Mouse (Mus musculus) stomach, embryonic 14.5 days (tissue): ENCODE results near the gene Topaz1. TPM values are rescaled to one million over a fixed set of nuclear protein-coding genes. Genes with fewer than 3 reads are reported as not detected.
A peak's percentile ranks its signal among the peaks of the same experiment; 100 is the strongest.

ENCODE experiments used
- ATAC-seq: fragments of 200-750 bp; cut with Nextera tagmentation; 2 replicates; pipeline ENCODE4 v1.8.0; 2017; ENCODE audit warnings: low read depth, moderate TSS enrichment; ENCODE audit not compliant: insufficient number of reproducible peaks, insufficient read depth, low FRiP score
- H3K27ac ChIP-seq: fragments of 300-500 bp; sonication (generic); 2 replicates; pipeline ENCODE4 v1.5.1; 2014; ENCODE audit warnings: mild to moderate bottlenecking, low read length, moderate library complexity, mixed read lengths
- H3K27me3 ChIP-seq: fragments of 300-500 bp; sonication (generic); 2 replicates; pipeline ENCODE4 v1.6.1; 2014; ENCODE audit warnings: low read length, control low read depth, mixed read lengths; ENCODE audit not compliant: control insufficient read depth, insufficient read depth
- H3K36me3 ChIP-seq: fragments of 300-500 bp; sonication (generic); 2 replicates; pipeline ENCODE4 v1.6.1; 2014; ENCODE audit warnings: mild to moderate bottlenecking, control low read depth, low read length, moderate library complexity, mixed read lengths; ENCODE audit not compliant: control insufficient read depth, insufficient read depth
- H3K4me1 ChIP-seq: fragments of 300-500 bp; sonication (generic); 2 replicates; pipeline ENCODE4 v1.6.1; 2014; ENCODE audit warnings: low read length, control low read depth, mixed read lengths; ENCODE audit not compliant: control insufficient read depth, insufficient read depth
- H3K4me2 ChIP-seq: fragments of 300-500 bp; sonication (generic); replicated peaks from 2 replicates; pipeline ENCODE4 v1.6.1; 2014; ENCODE audit warnings: low read depth, low read length, control low read depth
- H3K4me3 ChIP-seq: fragments of 300-500 bp; sonication (generic); 2 replicates; pipeline ENCODE4 v1.5.1; 2014; ENCODE audit warnings: low read depth, low read length, control low read depth
- H3K9ac ChIP-seq: fragments of 300-500 bp; sonication (generic); replicated peaks from 2 replicates; pipeline ENCODE4 v1.6.1; 2014; ENCODE audit warnings: low read depth, mild to moderate bottlenecking, control low read depth, low read length, moderate library complexity, mixed read lengths
- H3K9me3 ChIP-seq: fragments of 300-500 bp; sonication (generic); 2 replicates; pipeline ENCODE4 v1.6.1; 2016; ENCODE audit warnings: low read depth, low read length, control low read depth; ENCODE audit not compliant: control insufficient read depth
- WGBS: fragments of 180-500 bp; shearing (Covaris S2); extraction: QIAGEN DNeasy Blood & Tissue Kit; methylation state at CpG from one replicate; pipeline ENCODE4 v1.1.7; 2014; 5-methylcytosine and 5-hydroxymethylcytosine counted together
- polyA plus RNA-seq: library from polyadenylated mRNA; unstranded; fragments of >200 nt; fragmentation: Nextera tagmentation; extraction: Ambion mirVana; gene quantifications from 2 replicates; pipeline ENCODE4 v1.2.1, GENCODE M21; 2014

The Topaz1 gene
- polyA plus RNA-seq, 1 experiment from 2014 or later: 0.06 TPM

DNA sequence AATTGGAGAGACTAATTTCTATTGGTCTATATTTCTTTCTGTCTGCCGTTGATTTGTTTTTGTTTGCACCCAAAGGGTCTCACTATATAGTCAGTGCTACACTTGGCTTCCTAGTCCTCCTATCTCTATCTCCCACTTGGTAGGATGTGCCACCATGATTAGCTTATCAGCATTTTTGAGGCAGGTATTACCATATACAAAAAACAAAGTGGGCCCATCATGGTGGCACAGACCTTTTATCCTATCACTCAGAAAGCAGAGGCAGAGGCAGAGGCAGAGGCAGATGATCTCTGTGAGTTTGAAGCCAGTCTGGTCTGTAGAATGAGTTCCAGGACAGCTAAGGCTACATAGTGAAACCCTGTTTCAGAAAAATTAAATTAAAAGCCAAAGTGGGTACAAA, 39.4 kb downstream of the Topaz1 start:
- H3K9ac ChIP-seq: no peak overlapping the region

DNA sequence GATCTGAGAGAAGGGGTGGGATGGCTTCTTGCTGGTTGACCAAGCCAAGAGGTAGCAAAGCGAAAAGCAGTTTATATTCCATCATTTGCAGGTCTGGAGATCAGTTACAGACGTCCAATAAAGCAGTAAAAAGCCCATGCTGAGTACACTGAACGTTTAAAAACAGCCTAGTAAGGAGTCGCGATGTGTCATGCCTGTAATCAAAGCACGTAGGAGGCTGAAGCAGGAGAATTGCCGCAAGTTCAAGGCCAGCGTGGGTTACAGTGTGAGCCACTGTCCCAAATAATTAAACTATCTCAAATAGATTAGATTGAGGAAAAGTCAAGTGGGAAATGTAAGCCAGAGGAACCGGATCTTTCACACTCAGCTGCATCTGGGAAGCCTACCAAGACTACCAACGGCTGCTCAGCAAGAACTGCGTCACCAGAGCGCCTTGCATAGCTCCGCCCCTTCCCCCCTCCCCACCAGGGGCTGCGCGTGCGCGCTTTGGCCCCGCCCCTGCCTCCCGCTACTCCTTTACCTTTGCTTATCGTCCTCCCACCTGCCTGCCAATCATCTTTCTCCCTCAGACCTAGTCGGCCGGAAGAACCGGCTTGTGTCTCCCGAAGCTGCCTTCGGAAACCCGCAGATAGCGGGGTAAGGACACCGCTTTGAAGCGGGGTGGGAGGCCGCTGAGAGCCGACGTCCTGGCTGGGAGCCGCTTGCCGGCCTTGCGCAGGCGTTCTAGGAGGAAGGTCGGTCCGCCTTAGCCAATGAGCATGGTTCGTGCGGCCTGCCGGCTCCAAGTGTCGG, 58.1 kb downstream of the Topaz1 start, which contains the start of gene Tcaim:
Gene Tcaim, plus strand, starts transcription at position 487 of the 792 bp plus-strand sequence.
- H3K4me3 ChIP-seq: peak within 1 kb of the TSS; percentile 53
- no peaks in the 10 kb centered on the region for H3K27me3 ChIP-seq
- ATAC-seq: peak; percentile 98
- peaks cover 6% of the 10 kb centered on the region; the same call in 1 of the 2 replicates for H3K4me1 ChIP-seq
- H3K36me3 ChIP-seq: no peaks in the 10 kb centered on the region
- H3K4me2 ChIP-seq: peak within 1 kb of the TSS; percentile 80
- H3K9me3 ChIP-seq: no peaks in the 10 kb centered on the region
- peak within 1 kb of the TSS; percentile 47 for H3K9ac ChIP-seq
- peak within 1 kb of the TSS; percentile 73; the same call in 1 of the 2 replicates for H3K27ac ChIP-seq
- 7% methylated on average over 42 of the region's 42 CpGs for WGBS

More for the DNA sequence above, 39.4 kb downstream of the Topaz1 start:
- no peaks in the 10 kb centered on the region for H3K36me3 ChIP-seq
- no peak overlapping the region for H3K4me3 ChIP-seq
- WGBS: 85% methylated on average over 1 of the region's 1 CpGs
- H3K27ac ChIP-seq: no peak overlapping the region
- no peak for ATAC-seq
- no peak overlapping the region for H3K4me2 ChIP-seq
- H3K9me3 ChIP-seq: no peaks in the 10 kb centered on the region
- H3K27me3 ChIP-seq: no peaks in the 10 kb centered on the region
- no peaks in the 10 kb centered on the region for H3K4me1 ChIP-seq

DNA sequence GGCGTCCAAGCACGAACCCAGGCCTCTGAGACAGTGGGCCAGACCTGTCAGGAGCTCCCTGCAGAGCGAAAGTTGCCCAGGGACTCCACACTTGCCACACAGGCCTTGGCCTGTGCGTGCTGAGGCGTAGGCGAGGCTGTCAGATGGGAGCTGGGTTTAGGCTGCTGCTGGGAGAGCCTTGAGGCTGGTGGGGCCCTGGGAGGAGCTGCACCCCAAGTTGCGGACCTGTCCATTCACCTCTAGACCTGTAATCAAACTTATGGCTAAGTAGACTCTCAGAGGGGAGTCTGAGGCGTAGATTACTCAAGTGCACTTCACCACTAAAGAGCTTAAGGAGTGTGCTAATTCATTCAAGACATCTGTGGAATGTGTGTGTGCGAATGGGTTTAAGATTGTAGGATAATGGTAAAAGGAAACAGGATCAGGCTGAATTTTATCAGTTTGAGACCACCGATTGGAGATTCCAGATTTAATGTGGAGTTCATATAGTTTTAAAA, 58.7 kb downstream of the Topaz1 start:
- Histone ChIP-seq H3K27ac (peak overlapping the region; percentile 73; the same call in 1 of the 2 replicates), H3K27me3 (no peaks in the 10 kb centered on the region), H3K4me1 (peaks cover 6% of the 10 kb centered on the region; the same call in 1 of the 2 replicates), H3K4me3 (peak overlapping the region; percentile 53), H3K36me3 (no peaks in the 10 kb centered on the region), H3K9ac (peak overlapping the region; percentile 47), H3K9me3 (no peaks in the 10 kb centered on the region), H3K4me2 (peak overlapping the region; percentile 80)
- peak; percentile 3; the same call in 1 of the 2 replicates for ATAC-seq
- WGBS: 8% methylated on average over 10 of the region's 10 CpGs

DNA sequence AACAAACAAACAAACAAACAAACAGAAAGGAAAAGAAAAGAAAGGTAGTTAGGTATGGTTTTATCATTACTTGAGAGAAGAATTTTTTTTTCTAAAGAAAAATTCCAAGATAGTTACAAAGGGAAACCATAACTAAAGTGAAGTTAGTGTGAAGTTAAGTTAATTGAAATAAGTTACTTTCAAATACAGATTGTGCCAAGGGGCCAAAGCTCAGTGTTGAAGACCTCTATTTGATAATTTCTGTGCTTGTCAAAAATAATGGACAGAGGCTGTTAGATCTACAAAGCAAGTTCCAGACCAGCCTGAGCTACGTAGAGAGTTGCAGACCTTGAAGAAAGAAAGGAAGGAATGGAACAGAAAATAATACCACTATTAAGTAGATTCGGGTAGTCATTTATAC, 60.0 kb downstream of the Topaz1 start:
- Histone ChIP-seq H3K36me3 (no peaks in the 10 kb centered on the region), H3K27ac (no peak overlapping the region), H3K9me3 (no peaks in the 10 kb centered on the region), H3K4me3 (no peak overlapping the region), H3K9ac (no peak overlapping the region), H3K4me2 (no peak overlapping the region), H3K4me1 (peaks cover 6% of the 10 kb centered on the region; the same call in 1 of the 2 replicates), H3K27me3 (no peaks in the 10 kb centered on the region)
- 96% methylated on average over 2 of the region's 2 CpGs for WGBS
- ATAC-seq: no peak

DNA sequence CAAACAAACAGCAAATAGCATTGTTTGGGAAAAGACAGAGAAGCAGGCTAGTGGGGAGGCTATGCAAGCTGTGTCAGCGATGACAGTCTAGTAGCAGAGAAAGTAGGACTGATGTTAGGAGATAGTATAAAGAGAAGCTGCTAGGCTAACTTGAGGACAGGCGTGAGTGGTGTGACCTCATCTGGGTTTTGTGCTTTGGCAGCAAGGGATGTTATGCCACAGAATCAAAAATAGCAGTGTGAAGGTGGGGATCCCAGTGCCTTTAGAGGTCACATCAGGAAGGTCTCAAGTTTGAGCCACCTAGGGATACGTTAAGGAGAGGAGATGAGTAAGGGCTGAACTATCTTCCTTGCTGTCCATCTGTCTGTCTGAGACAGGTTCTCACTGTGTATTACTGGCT, 63.1 kb downstream of the Topaz1 start:
- Histone ChIP-seq H3K9me3 (no peaks in the 10 kb centered on the region), H3K9ac (no peak overlapping the region), H3K27me3 (no peaks in the 10 kb centered on the region), H3K4me3 (no peak overlapping the region), H3K27ac (no peak overlapping the region), H3K4me1 (peaks cover 6% of the 10 kb centered on the region; the same call in 1 of the 2 replicates), H3K4me2 (no peak overlapping the region), H3K36me3 (no peaks in the 10 kb centered on the region)
- 92% methylated on average over 3 of the region's 3 CpGs for WGBS
- ATAC-seq: no peak

DNA sequence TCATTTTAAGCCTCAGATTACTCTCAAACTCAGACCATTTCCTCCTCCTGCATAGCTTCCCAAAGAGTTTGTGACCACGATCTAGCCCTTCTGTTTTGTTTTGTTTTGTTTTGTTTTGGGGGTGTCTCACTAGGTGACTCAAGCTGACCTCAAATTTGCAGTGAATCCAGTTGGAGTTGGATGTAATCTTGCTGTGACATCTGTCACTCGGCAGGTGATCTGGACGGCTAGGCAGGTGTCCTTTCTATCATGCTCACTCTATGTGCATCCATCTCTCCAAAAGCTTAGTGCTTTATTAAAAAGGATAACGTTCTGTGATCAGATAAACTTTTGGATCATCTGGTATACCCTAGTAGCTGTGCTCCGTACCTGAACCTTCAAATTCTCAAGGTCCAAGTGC, 65.2 kb downstream of the Topaz1 start:
- WGBS: 86% methylated on average over 5 of the region's 5 CpGs
- H3K9me3 ChIP-seq: no peaks in the 10 kb centered on the region

DNA sequence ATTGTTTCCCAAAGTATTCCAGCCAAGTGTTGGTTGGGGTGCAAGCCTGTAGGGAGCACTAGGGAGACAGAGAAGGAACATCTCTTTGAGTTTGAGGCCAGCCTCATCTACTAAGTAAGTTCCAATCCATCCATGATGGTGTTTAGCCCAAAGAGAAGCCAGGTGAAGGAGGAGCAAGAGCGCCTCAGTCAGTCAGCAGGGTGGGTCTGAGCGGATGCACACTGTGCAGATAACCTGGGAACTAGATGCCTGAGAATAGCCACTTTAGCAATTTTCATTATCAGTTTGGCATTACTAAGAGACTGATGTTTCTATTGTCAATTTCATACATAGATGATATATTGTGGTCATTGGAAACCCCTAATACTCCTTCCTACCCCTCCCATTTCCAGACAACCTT, 67.6 kb downstream of the Topaz1 start:
- no peak overlapping the region for H3K4me2 ChIP-seq
- H3K27ac ChIP-seq: no peak overlapping the region
- 94% methylated on average over 2 of the region's 2 CpGs for WGBS
- no peak overlapping the region for H3K9ac ChIP-seq
- H3K27me3 ChIP-seq: no peaks in the 10 kb centered on the region
- peaks cover 4% of the 10 kb centered on the region; the same call in 1 of the 2 replicates for H3K36me3 ChIP-seq
- no peaks in the 10 kb centered on the region for H3K4me1 ChIP-seq
- ATAC-seq: no peak
- no peak overlapping the region for H3K4me3 ChIP-seq
- no peaks in the 10 kb centered on the region for H3K9me3 ChIP-seq

More for the DNA sequence above, 65.2 kb downstream of the Topaz1 start:
- H3K27me3 ChIP-seq: no peaks in the 10 kb centered on the region
- no peak overlapping the region for H3K9ac ChIP-seq
- no peaks in the 10 kb centered on the region for H3K4me1 ChIP-seq
- H3K4me2 ChIP-seq: no peak overlapping the region
- no peak overlapping the region for H3K27ac ChIP-seq
- H3K36me3 ChIP-seq: no peaks in the 10 kb centered on the region
- no peak for ATAC-seq
- no peak overlapping the region for H3K4me3 ChIP-seq

DNA sequence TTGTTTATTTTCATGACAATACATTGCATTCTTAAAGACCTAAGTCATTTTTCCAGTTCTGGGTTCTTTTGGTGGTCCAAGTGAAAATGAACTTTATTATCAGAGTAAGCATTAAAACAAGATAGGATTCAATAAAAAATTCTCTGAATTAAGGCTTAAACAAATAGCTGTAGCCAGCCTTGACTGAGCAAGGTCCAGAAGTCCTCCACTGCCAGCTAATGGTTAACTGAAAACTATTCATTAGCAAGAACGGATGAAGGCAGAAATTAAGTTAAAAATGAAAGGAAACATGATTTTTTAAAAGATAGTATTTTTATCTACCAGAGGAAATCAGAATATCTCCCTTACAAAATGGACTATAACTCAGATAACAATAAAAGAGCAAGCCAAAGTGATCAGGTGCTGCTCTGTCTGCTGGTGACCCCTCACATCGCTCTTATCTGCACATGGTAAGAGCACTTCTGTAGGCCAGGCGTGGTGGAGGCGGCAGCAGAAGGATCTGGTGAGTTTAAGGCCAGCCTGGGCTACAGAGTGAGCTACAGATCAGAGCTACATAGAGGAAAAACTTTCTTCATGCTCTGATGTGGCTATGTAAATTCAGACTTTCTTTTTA, 68.2 kb downstream of the Topaz1 start:
- Histone ChIP-seq H3K9me3 (no peaks in the 10 kb centered on the region), H3K27ac (no peak overlapping the region), H3K9ac (no peak overlapping the region), H3K36me3 (peaks cover 4% of the 10 kb centered on the region; the same call in 1 of the 2 replicates), H3K27me3 (no peaks in the 10 kb centered on the region), H3K4me2 (no peak overlapping the region), H3K4me3 (no peak overlapping the region), H3K4me1 (no peaks in the 10 kb centered on the region)
- 79% methylated on average over 4 of the region's 4 CpGs for WGBS
- no peak for ATAC-seq
